Mouse (Mus musculus): ENCODE data around the gene Mpnd. TPM values are rescaled to one million over a fixed set of nuclear protein-coding genes. Genes with fewer than 3 reads are reported as not detected.

Mpnd gene
- polyA plus RNA-seq, 1 experiment from 2014 or later = 17.5 TPM

DNA sequence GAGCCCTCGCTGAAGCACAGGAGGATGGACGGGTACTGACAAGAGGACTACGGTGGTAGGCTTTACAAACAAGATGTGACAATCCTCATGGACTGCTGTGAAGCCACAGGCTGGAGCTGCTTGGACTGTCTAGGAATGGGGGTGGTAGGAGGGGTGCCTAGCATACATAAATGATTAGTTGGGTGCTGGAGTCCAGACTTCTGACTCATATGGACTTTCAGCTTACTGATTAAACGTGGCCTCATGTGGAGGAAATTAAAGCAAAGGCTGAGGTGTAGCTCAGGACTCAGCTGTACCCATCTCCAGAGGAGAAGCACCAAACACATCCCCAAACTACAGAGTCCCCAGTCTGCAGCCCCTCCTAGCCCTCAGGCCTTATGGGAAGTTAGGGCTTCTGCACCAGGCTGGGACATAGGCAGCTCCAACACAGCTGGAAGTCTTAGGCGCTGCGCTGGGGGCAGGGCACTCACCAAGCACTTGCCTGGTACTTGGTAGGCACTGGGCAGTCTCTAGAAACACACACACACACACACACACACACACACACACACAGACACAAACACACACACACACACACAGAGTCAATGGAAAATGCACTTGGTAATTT, 26.7 kb downstream of the Mpnd start:
- H3K4me1 ChIP-seq (ENCODE audit: insufficient read depth) = peaks cover 50% of the 10 kb centered on the region
- no peaks in the 10 kb centered on the region for H3K9me3 ChIP-seq (ENCODE audit: low read length)
- peak overlapping the region; percentile 42 for H3K4me2 ChIP-seq (ENCODE audit: low read depth, low read length)
- 63% methylated on average over 6 of the region's 6 CpGs for WGBS (ENCODE audit: insufficient replicate concordance)
- H3K9ac ChIP-seq (replicated peaks) = peak overlapping the region; percentile 45
- peak overlapping the region; percentile 86 for H3K27ac ChIP-seq (ENCODE audit: low read depth)
- ATAC-seq (peak; percentile 44), DNase-seq (peak; percentile 32)
- peaks cover 18% of the 10 kb centered on the region for H3K36me3 ChIP-seq (replicated peaks; ENCODE audit: insufficient read depth, low read length)
- TF ChIP-seq EP300 (IDR thresholded peaks at IDR 0.05; ENCODE audit: low read depth) (peak; percentile 60), CTCF (IDR thresholded peaks at IDR 0.05; ENCODE audit: low read depth) (no peak)
- H3K4me3 ChIP-seq (ENCODE audit: low read depth, low read length) = no peak overlapping the region
- no peaks in the 10 kb centered on the region for H3K27me3 ChIP-seq (ENCODE audit: insufficient read depth, low read length)

GRCm38 (mm10) chr17:56032831-56033230, 27.3 kb downstream of the Mpnd start:
- no peaks in the 10 kb centered on the region for H3K27me3 ChIP-seq (ENCODE audit: insufficient read depth, low read length)
- H3K9me3 ChIP-seq (ENCODE audit: low read length) = no peaks in the 10 kb centered on the region
- WGBS (ENCODE audit: insufficient replicate concordance) = 41% methylated on average over 7 of the region's 7 CpGs
- TF ChIP-seq EP300 (IDR thresholded peaks at IDR 0.05; ENCODE audit: low read depth) (no peak), CTCF (IDR thresholded peaks at IDR 0.05; ENCODE audit: low read depth) (0 out of 2 replicates have a peak, but pooled peaks have one; percentile 4)
- H3K36me3 ChIP-seq (replicated peaks; ENCODE audit: insufficient read depth, low read length) = peaks cover 18% of the 10 kb centered on the region
- H3K27ac ChIP-seq (ENCODE audit: low read depth) = peak overlapping the region; percentile 86
- peaks cover 49% of the 10 kb centered on the region for H3K4me1 ChIP-seq (ENCODE audit: insufficient read depth)
- no peak for ATAC-seq
- peak overlapping the region; percentile 42 for H3K4me2 ChIP-seq (ENCODE audit: low read depth, low read length)
- 0 out of 2 replicates have a peak overlapping the region, but pooled peaks have one; percentile 17 for H3K9ac ChIP-seq (replicated peaks)
- peak; percentile 21 for DNase-seq
- no peak overlapping the region for H3K4me3 ChIP-seq (ENCODE audit: low read depth, low read length)

- Histone ChIP-seq H3K27ac (ENCODE audit: low read depth) (peak overlapping the region; percentile 86), H3K4me2 (ENCODE audit: low read depth, low read length) (peak overlapping the region; percentile 67), H3K27me3 (ENCODE audit: insufficient read depth, low read length) (no peaks in the 10 kb centered on the region), H3K4me1 (ENCODE audit: insufficient read depth) (peaks cover 49% of the 10 kb centered on the region), H3K4me3 (ENCODE audit: low read depth, low read length) (no peak overlapping the region), H3K36me3 (replicated peaks; ENCODE audit: insufficient read depth, low read length) (peaks cover 13% of the 10 kb centered on the region), H3K9me3 (ENCODE audit: low read length) (no peaks in the 10 kb centered on the region), H3K9ac (replicated peaks) (peak overlapping the region; percentile 93)
- ATAC-seq (no peak), DNase-seq (peak; percentile 13)
- 78% methylated on average over 7 of the region's 7 CpGs for WGBS (ENCODE audit: insufficient replicate concordance)
- TF ChIP-seq EP300 (IDR thresholded peaks at IDR 0.05; ENCODE audit: low read depth) (no peak), CTCF (IDR thresholded peaks at IDR 0.05; ENCODE audit: low read depth) (no peak)
Observed at GRCm38 (mm10) chr17:56034040-56034725, 28.7 kb downstream of the Mpnd start.

- 84% methylated on average over 6 of the region's 6 CpGs for WGBS (ENCODE audit: insufficient replicate concordance)
- no peak for TF ChIP-seq EP300 (IDR thresholded peaks at IDR 0.05; ENCODE audit: low read depth)
- peak overlapping the region; percentile 67 for H3K4me2 ChIP-seq (ENCODE audit: low read depth, low read length)
- H3K4me3 ChIP-seq (ENCODE audit: low read depth, low read length) = peak overlapping the region; percentile 98; the same call in 1 of the 2 replicates
- peak overlapping the region; percentile 93 for H3K9ac ChIP-seq (replicated peaks)
- H3K4me1 ChIP-seq (ENCODE audit: insufficient read depth) = peaks cover 49% of the 10 kb centered on the region
- DNase-seq = no peak
- no peaks in the 10 kb centered on the region for H3K27me3 ChIP-seq (ENCODE audit: insufficient read depth, low read length)
- 0 out of 2 replicates have a peak overlapping the region, but pooled peaks have one; percentile 86 for H3K27ac ChIP-seq (ENCODE audit: low read depth)
- no peak for ATAC-seq
- H3K36me3 ChIP-seq (replicated peaks; ENCODE audit: insufficient read depth, low read length) = peaks cover 10% of the 10 kb centered on the region
- H3K9me3 ChIP-seq (ENCODE audit: low read length) = no peaks in the 10 kb centered on the region
Observed at GRCm38 (mm10) chr17:56034726-56035100, 29.2 kb downstream of the Mpnd start.

GRCm38 (mm10) chr17:56035216-56035615, 29.7 kb downstream of the Mpnd start:
- 64% methylated on average over 4 of the region's 4 CpGs for WGBS (ENCODE audit: insufficient replicate concordance)

DNA sequence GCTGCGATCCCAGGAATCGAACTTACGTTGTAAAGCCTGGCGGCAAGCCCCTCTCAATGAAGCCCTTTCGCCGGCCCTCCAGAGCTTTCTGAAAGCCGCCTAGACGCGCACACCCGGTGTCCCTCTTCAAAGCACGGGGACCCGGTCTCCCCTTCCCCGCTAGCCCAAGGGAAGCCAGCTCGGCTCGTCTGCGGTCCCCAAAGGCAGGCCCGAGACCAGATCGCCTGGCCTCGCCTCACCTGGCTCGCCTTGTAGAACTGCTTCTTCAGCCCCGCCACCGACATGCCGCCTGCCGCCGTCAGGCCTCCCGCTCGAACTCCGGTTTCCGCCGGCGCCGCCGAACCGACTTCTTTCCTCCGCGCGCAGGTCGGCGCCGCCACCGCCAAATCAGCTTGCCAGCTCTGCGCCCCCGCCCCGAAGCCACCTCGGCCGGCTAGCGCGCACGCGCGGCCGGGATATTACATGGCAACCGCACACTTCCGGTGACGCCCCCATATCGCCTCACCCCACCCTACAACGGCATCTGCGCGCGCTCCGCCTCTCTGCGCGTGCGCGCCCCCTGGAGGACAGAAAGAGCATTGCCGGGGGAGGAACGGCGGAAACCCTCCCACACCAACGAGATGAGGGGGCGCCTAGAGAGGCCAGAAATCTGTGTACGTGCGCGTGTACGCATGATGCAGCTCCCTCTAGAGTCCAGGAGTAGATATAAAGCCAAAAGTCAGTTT, 30.8 kb downstream of the Mpnd start, which contains the start of gene Sh3gl1:
Sh3gl1 (minus strand) TSS at position 460 of the 725 bp plus-strand sequence.
- TF ChIP-seq CTCF (IDR thresholded peaks at IDR 0.05; ENCODE audit: low read depth) (peak; percentile 100), EP300 (IDR thresholded peaks at IDR 0.05; ENCODE audit: low read depth) (peak; percentile 86)
- Histone ChIP-seq H3K9ac (replicated peaks) (peak within 1 kb of the TSS; percentile 93), H3K9me3 (ENCODE audit: low read length) (no peaks in the 10 kb centered on the region), H3K36me3 (replicated peaks; ENCODE audit: insufficient read depth, low read length) (peaks cover 8% of the 10 kb centered on the region), H3K4me1 (ENCODE audit: insufficient read depth) (peaks cover 40% of the 10 kb centered on the region), H3K27ac (ENCODE audit: low read depth) (peak within 1 kb of the TSS; percentile 97), H3K4me3 (ENCODE audit: low read depth, low read length) (peak within 1 kb of the TSS; percentile 98), H3K27me3 (ENCODE audit: insufficient read depth, low read length) (no peaks in the 10 kb centered on the region), H3K4me2 (ENCODE audit: low read depth, low read length) (peak within 1 kb of the TSS; percentile 67)
- WGBS (ENCODE audit: insufficient replicate concordance) = under 1% methylated on average over 69 of the region's 74 CpGs
- ATAC-seq = peak; percentile 87
- DNase-seq = peak; percentile 99

More at GRCm38 (mm10) chr17:56035216-56035615, 29.7 kb downstream of the Mpnd start:
- Histone ChIP-seq H3K27ac (ENCODE audit: low read depth) (0 out of 2 replicates have a peak overlapping the region, but pooled peaks have one; percentile 86), H3K9ac (replicated peaks) (peak overlapping the region; percentile 93), H3K4me2 (ENCODE audit: low read depth, low read length) (peak overlapping the region; percentile 67), H3K36me3 (replicated peaks; ENCODE audit: insufficient read depth, low read length) (peaks cover 8% of the 10 kb centered on the region), H3K27me3 (ENCODE audit: insufficient read depth, low read length) (no peaks in the 10 kb centered on the region), H3K4me3 (ENCODE audit: low read depth, low read length) (peak overlapping the region; percentile 98), H3K9me3 (ENCODE audit: low read length) (no peaks in the 10 kb centered on the region), H3K4me1 (ENCODE audit: insufficient read depth) (peaks cover 49% of the 10 kb centered on the region)
- TF ChIP-seq EP300 (IDR thresholded peaks at IDR 0.05; ENCODE audit: low read depth) (no peak), CTCF (IDR thresholded peaks at IDR 0.05; ENCODE audit: low read depth) (no peak)
- DNase-seq (peak; percentile 12), ATAC-seq (no peak)
